Mouse (Mus musculus) intestine, postnatal 0 days (tissue): ENCODE data around the gene Gpx1. TPM values are rescaled to one million over a fixed set of nuclear protein-coding genes. Genes with fewer than 3 reads are reported as not detected.

Source experiments
- ATAC-seq: fragments of 200-750 bp; cut with Nextera tagmentation; 2 replicates; pipeline ENCODE4 v1.8.0; 2017; ENCODE audit warnings: mild to moderate bottlenecking, moderate TSS enrichment, moderate library complexity
- H3K27ac ChIP-seq: fragments of 300-500 bp; sonication (generic); 2 replicates; pipeline ENCODE4 v1.5.1; 2014; ENCODE audit warnings: mild to moderate bottlenecking, low read depth, low read length, moderate library complexity
- H3K27me3 ChIP-seq: fragments of 300-500 bp; sonication (generic); replicated peaks from 2 replicates; pipeline ENCODE4 v1.6.1; 2014; ENCODE audit warnings: low read length, mixed read lengths; ENCODE audit not compliant: control insufficient read depth, insufficient read depth
- H3K36me3 ChIP-seq: fragments of 300-500 bp; sonication (generic); 2 replicates; pipeline ENCODE4 v1.6.1; 2014; ENCODE audit warnings: mild to moderate bottlenecking, moderate library complexity; ENCODE audit not compliant: control insufficient read depth, insufficient read depth
- H3K4me1 ChIP-seq: fragments of 300-500 bp; sonication (generic); replicated peaks from 2 replicates; pipeline ENCODE4 v1.6.1; 2014; ENCODE audit warnings: antibody characterized with exemption, low read length, mixed read lengths; ENCODE audit not compliant: control insufficient read depth, insufficient read depth
- H3K4me2 ChIP-seq: fragments of 300-500 bp; sonication (generic); replicated peaks from 2 replicates; pipeline ENCODE4 v1.6.1; 2014; ENCODE audit warnings: low read depth, mild to moderate bottlenecking, moderate library complexity
- H3K4me3 ChIP-seq: fragments of 300-500 bp; sonication (generic); 2 replicates; pipeline ENCODE4 v1.5.1; 2014; ENCODE audit warnings: low read depth, low read length
- H3K9ac ChIP-seq: fragments of 300-500 bp; sonication (generic); 2 replicates; pipeline ENCODE4 v1.6.1; 2014; ENCODE audit warnings: mild to moderate bottlenecking, low read depth, low read length
- H3K9me3 ChIP-seq: fragments of 300-500 bp; sonication (generic); 2 replicates; pipeline ENCODE4 v1.6.1; 2016; ENCODE audit warnings: mixed run types; ENCODE audit not compliant: control insufficient read depth
- CTCF ChIP-seq: sonication (generic); IDR thresholded peaks from 2 replicates; pipeline ENCODE4 v1.5.1; 2016; ENCODE audit warnings: low read depth, mild to moderate bottlenecking, control low read depth, antibody characterized with exemption, moderate library complexity
- WGBS: fragments of 180-500 bp; shearing (Covaris S2); extraction: QIAGEN DNeasy Blood & Tissue Kit; methylation state at CpG from one replicate; pipeline ENCODE4 v1.1.7; 2014; 5-methylcytosine and 5-hydroxymethylcytosine counted together
- polyA plus RNA-seq: library from polyadenylated mRNA; unstranded; fragments of >200 nt; fragmentation: Nextera tagmentation; extraction: Ambion mirVana; gene quantifications from 2 replicates; pipeline ENCODE4 v1.2.1, GENCODE M21; 2015

Gene Gpx1
- polyA plus RNA-seq, 1 experiment from 2014 or later: 997 TPM

DNA sequence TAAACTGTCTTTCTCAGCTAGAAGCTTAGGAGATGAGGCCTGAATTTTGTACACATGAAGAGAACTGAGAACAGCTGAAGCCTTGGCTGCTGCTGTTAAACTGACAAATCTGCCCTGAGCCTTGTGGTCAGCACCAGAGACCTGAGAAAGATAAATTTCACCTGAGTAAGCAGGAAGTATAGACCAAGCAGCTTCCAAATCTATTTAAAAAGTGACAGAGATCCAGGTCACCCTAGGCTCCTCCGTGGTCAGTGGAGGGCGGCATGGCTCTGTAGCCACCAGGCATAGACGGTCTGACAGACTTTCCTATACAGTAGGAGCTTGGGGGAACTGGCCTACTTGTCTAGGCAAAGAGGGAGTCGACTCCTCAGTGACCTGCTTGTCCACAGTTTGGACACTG is 48.1 kb downstream of the Gpx1 start:
- Histone ChIP-seq H3K36me3 (peaks cover 81% of the 10 kb centered on the region), H3K27me3 (no peaks in the 10 kb centered on the region), H3K9me3 (no peaks in the 10 kb centered on the region), H3K4me2 (no peak overlapping the region), H3K27ac (no peak overlapping the region), H3K9ac (no peak overlapping the region), H3K4me3 (no peak overlapping the region), H3K4me1 (no peaks in the 10 kb centered on the region)
- no peak for TF ChIP-seq CTCF
- no peak for ATAC-seq
- WGBS: 92% methylated on average over 4 of the region's 4 CpGs

DNA sequence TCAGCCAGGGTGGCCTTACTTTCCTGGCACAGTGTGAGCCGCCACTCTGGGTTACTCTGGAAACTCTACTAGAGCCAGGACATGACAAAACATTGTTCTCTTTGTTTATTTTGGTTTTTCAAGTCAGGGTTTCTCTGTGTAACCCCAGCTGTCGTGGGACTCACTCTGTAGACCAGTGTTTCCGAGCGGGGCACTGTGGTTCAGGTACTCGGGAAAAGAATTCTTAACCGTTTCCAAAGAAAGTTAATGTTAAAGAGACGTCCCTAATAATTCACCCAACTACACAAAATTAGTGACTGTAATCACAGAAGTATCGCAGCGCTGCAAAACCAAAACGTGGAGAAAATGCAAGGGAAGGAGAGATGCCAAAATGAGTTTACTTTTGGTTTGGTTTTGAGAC is 49.9 kb downstream of the Gpx1 start:
- no peak overlapping the region for H3K4me3 ChIP-seq
- WGBS: 82% methylated on average over 10 of the region's 10 CpGs
- no peak overlapping the region for H3K9ac ChIP-seq
- H3K36me3 ChIP-seq: peaks cover 87% of the 10 kb centered on the region
- no peaks in the 10 kb centered on the region for H3K27me3 ChIP-seq
- H3K4me2 ChIP-seq: no peak overlapping the region
- TF ChIP-seq CTCF: no peak
- no peaks in the 10 kb centered on the region for H3K9me3 ChIP-seq
- H3K27ac ChIP-seq: no peak overlapping the region
- no peak for ATAC-seq
- no peaks in the 10 kb centered on the region for H3K4me1 ChIP-seq

DNA sequence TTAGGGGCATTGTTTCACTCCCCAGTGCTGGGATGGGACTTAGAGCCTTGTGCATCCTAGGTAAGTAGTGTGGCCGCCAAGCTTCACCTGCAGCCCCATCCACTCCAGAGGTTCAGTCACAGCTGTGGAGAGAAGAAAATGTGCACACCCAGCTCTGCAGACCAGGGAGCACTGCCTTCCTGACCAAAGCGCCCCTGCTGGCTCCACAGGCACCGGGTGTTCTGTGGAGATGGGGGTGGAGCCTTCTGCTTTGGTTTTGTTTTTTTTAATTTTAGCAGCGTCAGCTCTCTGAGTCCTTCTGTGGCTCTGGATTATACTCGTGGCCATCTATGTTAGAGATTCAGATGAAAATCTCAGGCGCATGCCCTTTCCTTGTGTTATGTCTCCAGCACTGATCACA is 50.5 kb downstream of the Gpx1 start:
- ATAC-seq: no peak
- Histone ChIP-seq H3K9me3 (no peaks in the 10 kb centered on the region), H3K9ac (no peak overlapping the region), H3K4me2 (no peak overlapping the region), H3K4me3 (no peak overlapping the region), H3K27ac (no peak overlapping the region), H3K36me3 (peaks cover 81% of the 10 kb centered on the region), H3K4me1 (no peaks in the 10 kb centered on the region), H3K27me3 (no peaks in the 10 kb centered on the region)
- WGBS: 80% methylated on average over 6 of the region's 6 CpGs
- TF ChIP-seq CTCF: no peak

Other genes starting within 250 kb of the Gpx1 start
- gene Apeh, start 244.3 kb upstream of the Gpx1 start, polyA plus RNA-seq: 82.6 and 98.4 TPM in 2 replicates
- 1.6 and 1.9 TPM in 2 replicates for gene Bsn, start 148.5 kb upstream of the Gpx1 start, polyA plus RNA-seq
- gene Dag1, start 74.9 kb upstream of the Gpx1 start, polyA plus RNA-seq: 42.9 and 44.6 TPM in 2 replicates
- gene Nicn1, start 48.5 kb upstream of the Gpx1 start, polyA plus RNA-seq: 12.4 and 15.6 TPM in 2 replicates
- gene Amt, start 42.0 kb upstream of the Gpx1 start, polyA plus RNA-seq: 4.5 and 4.8 TPM in 2 replicates
- gene Rhoa, start 32.8 kb upstream of the Gpx1 start, polyA plus RNA-seq: 313 and 315 TPM in 2 replicates
- 48.6 and 50.4 TPM in 2 replicates for gene Tcta, start 32.7 kb upstream of the Gpx1 start, polyA plus RNA-seq
- gene Usp4, start 8.9 kb downstream of the Gpx1 start, polyA plus RNA-seq: 44.9 and 45.2 TPM in 2 replicates
- gene 1700102P08Rik, start 53.9 kb downstream of the Gpx1 start, polyA plus RNA-seq: 0.14 TPM in 1 of 2 replicates, not detected in the other
- 0.29 TPM in 2 replicates for gene Ccdc36, start 89.6 kb downstream of the Gpx1 start, polyA plus RNA-seq
- gene BC048562, start 97.6 kb downstream of the Gpx1 start, polyA plus RNA-seq: not detected in 2 replicates
- 29.4 and 30.2 TPM in 2 replicates for gene Ccdc71, start 121.6 kb downstream of the Gpx1 start, polyA plus RNA-seq
- 24.2 and 24.8 TPM in 2 replicates for gene Klhdc8b, start 122.7 kb downstream of the Gpx1 start, polyA plus RNA-seq
- gene Lamb2, start 140.8 kb downstream of the Gpx1 start, polyA plus RNA-seq: 8.9 and 10.1 TPM in 2 replicates
- 17.2 and 17.6 TPM in 2 replicates for gene Usp19, start 151.7 kb downstream of the Gpx1 start, polyA plus RNA-seq
- gene Qars, start 168.8 kb downstream of the Gpx1 start, polyA plus RNA-seq: 66.4 and 74.7 TPM in 2 replicates
- gene Qrich1, start 177.9 kb downstream of the Gpx1 start, polyA plus RNA-seq: 46.8 and 48.7 TPM in 2 replicates
- gene Impdh2, start 221.4 kb downstream of the Gpx1 start, polyA plus RNA-seq: 50.6 and 50.7 TPM in 2 replicates
- 47.9 and 53.4 TPM in 2 replicates for gene Ndufaf3, start 228.5 kb downstream of the Gpx1 start, polyA plus RNA-seq
- gene Dalrd3, start 231.0 kb downstream of the Gpx1 start, polyA plus RNA-seq: 36.7 and 38.3 TPM in 2 replicates
- 16.7 and 16.8 TPM in 2 replicates for gene Wdr6, start 239.8 kb downstream of the Gpx1 start, polyA plus RNA-seq